Mouse (Mus musculus): ENCODE measurements around the gene Nkain4. TPM values are rescaled to one million over a fixed set of nuclear protein-coding genes. Genes with fewer than 3 reads are reported as not detected.

Gene Nkain4
- total RNA-seq, 2 experiments from 2014 or later, result 62.0 to 63.2 TPM

GRCm38 (mm10) chr2:180895837-180896525, 58.5 kb downstream of the Nkain4 start:
- DNase-seq (ENCODE audit: extremely low spot score in 1 of 2, low spot score in 1 of 2), result peak in 1 of 2 experiments; percentile 24

GRCm38 (mm10) chr2:180895321-180895720, 59.2 kb downstream of the Nkain4 start:
- peak; percentile 29 to 31 for DNase-seq (ENCODE audit: extremely low spot score in 1 of 2, low spot score in 1 of 2)

GRCm38 (mm10) chr2:180894734-180895133, 59.8 kb downstream of the Nkain4 start:
- DNase-seq (ENCODE audit: extremely low spot score in 1 of 2, low spot score in 1 of 2), result peak; percentile 80 to 88

GRCm38 (mm10) chr2:180894029-180894623, 60.4 kb downstream of the Nkain4 start:
- peak; percentile 47 to 53 for DNase-seq (ENCODE audit: extremely low spot score in 1 of 2, low spot score in 1 of 2)

GRCm38 (mm10) chr2:180893537-180894028, 60.9 kb downstream of the Nkain4 start:
- peak; percentile 37 to 41 for DNase-seq (ENCODE audit: extremely low spot score in 1 of 2, low spot score in 1 of 2)

- peak; percentile 83 to 86 for DNase-seq (ENCODE audit: extremely low spot score in 1 of 2, low spot score in 1 of 2)
These were observed 61.5 kb downstream of the Nkain4 start for GRCm38 (mm10) chr2:180892841-180893521.

- DNase-seq (ENCODE audit: extremely low spot score in 1 of 2, low spot score in 1 of 2), result no peak
These were observed 62.6 kb downstream of the Nkain4 start for GRCm38 (mm10) chr2:180891835-180892323.

GRCm38 (mm10) chr2:180891075-180891834, 63.2 kb downstream of the Nkain4 start:
- peak; percentile 42 to 51 for DNase-seq (ENCODE audit: extremely low spot score in 1 of 2, low spot score in 1 of 2)

- DNase-seq (ENCODE audit: extremely low spot score in 1 of 2, low spot score in 1 of 2), result peak in 1 of 2 experiments; percentile 33
These were observed 64.0 kb downstream of the Nkain4 start for GRCm38 (mm10) chr2:180890422-180891074.

- DNase-seq (ENCODE audit: extremely low spot score in 1 of 2, low spot score in 1 of 2), result no peak
These were observed 64.6 kb downstream of the Nkain4 start for GRCm38 (mm10) chr2:180889921-180890280.

GRCm38 (mm10) chr2:180889271-180889920, 65.1 kb downstream of the Nkain4 start:
- DNase-seq (ENCODE audit: extremely low spot score in 1 of 2, low spot score in 1 of 2), result no peak

- no peak for DNase-seq (ENCODE audit: extremely low spot score in 1 of 2, low spot score in 1 of 2)
These were observed 69.2 kb downstream of the Nkain4 start for GRCm38 (mm10) chr2:180885270-180885669.

Small RNA genes lying within 50 kb of the gene (microRNA-seq; reads per million reads assigned to microRNA genes)
- gene Mir124a-3, result 1.00 to 2.2 reads per million in 2 experiments

Other genes starting within 250 kb of the Nkain4 start
- gene Dido1, start 244.7 kb downstream of the Nkain4 start, total RNA-seq (2021), result 10 to 100 TPM; 51.1 to 59.6 TPM
- 10 to 100 TPM; 60.5 to 62.2 TPM for gene Gid8, start 244.6 kb downstream of the Nkain4 start, total RNA-seq (2021)
- gene Slc17a9, start 229.4 kb downstream of the Nkain4 start, total RNA-seq (2021), result under 1 TPM; 0.12 to 0.52 TPM
- not detected for gene Bhlhe23, start 177.8 kb downstream of the Nkain4 start, total RNA-seq (2021)
- 10 to 100 TPM; 58.7 to 62.5 TPM for gene Ythdf1, start 33.8 kb downstream of the Nkain4 start, total RNA-seq (2021)
- under 1 TPM in 1 of 2 experiments, not detected in 1; 0.22 TPM for gene Birc7, start 25.7 kb downstream of the Nkain4 start, total RNA-seq (2021)
- 100 to 1,000 TPM; 132 to 136 TPM for gene Arfgap1, start 12.5 kb upstream of the Nkain4 start, total RNA-seq (2021)
- gene Col20a1, start 31.8 kb upstream of the Nkain4 start, total RNA-seq (2021), result 1 to 10 TPM; 1.3 to 3.0 TPM
- 10 to 100 TPM; 15.8 to 17.8 TPM for gene Chrna4, start 88.8 kb upstream of the Nkain4 start, total RNA-seq (2021)
- 100 to 1,000 TPM; 277 to 291 TPM for gene Kcnq2, start 180.6 kb upstream of the Nkain4 start, total RNA-seq (2021)
- gene Eef1a2, start 202.3 kb upstream of the Nkain4 start, total RNA-seq (2021), result 1,000 to 10,000 TPM; 1,080 to 1,201 TPM
- gene Ppdpf, start 232.5 kb upstream of the Nkain4 start, total RNA-seq (2021), result 100 to 1,000 TPM; 110 to 113 TPM
- not detected for gene Ptk6, start 248.1 kb upstream of the Nkain4 start, total RNA-seq (2021)